Mouse (Mus musculus): Measurements from ENCODE around the gene Vezf1. TPM values are rescaled to one million over a fixed set of nuclear protein-coding genes. Genes with fewer than 3 reads are reported as not detected.

Vezf1 gene
- total and polyA plus RNA-seq, 3 experiments = 15.8 to 78.3 (median 60.2) TPM

- ATAC-seq (ENCODE audit: extremely low read depth, insufficient number of reproducible peaks, low FRiP score, poor library complexity, severe bottlenecking) (no peak), DNase-seq (ENCODE audit: low spot score) (no peak)
- TF ChIP-seq POLR2AphosphoS5 (IDR thresholded peaks at IDR 0.05; ENCODE audit: insufficient replicate concordance, low read depth, low read length) (no peak), TAL1 (conservative IDR thresholded peaks at IDR 0.05; ENCODE audit: low read depth, low read length) (no peak), CTCF (IDR thresholded peaks at IDR 0.05; ENCODE audit: low read depth, low read length) (no peak), GATA1 (IDR thresholded peaks at IDR 0.05; ENCODE audit: borderline replicate concordance, low read length) (no peak), GATA2 (IDR thresholded peaks at IDR 0.05; ENCODE audit: borderline replicate concordance, low read depth, low read length) (no peak)
- H3K4me1 ChIP-seq (ENCODE audit: insufficient read depth, low read depth, low read length) = peaks cover 57% of the 10 kb centered on the region
- no peaks in the 10 kb centered on the region for H3K9me3 ChIP-seq (replicated peaks)
- peak overlapping the region; percentile 72 for H3K4me3 ChIP-seq (ENCODE audit: low read depth, low read length)
- peaks cover 4% of the 10 kb centered on the region for H3K36me3 ChIP-seq (replicated peaks)
- H3K27me3 ChIP-seq (ENCODE audit: insufficient read depth, low read length) = peaks cover 93% of the 10 kb centered on the region
Observed at GRCm38 (mm10) chr11:88099599-88100023, 31.5 kb downstream of the Vezf1 start.

DNA sequence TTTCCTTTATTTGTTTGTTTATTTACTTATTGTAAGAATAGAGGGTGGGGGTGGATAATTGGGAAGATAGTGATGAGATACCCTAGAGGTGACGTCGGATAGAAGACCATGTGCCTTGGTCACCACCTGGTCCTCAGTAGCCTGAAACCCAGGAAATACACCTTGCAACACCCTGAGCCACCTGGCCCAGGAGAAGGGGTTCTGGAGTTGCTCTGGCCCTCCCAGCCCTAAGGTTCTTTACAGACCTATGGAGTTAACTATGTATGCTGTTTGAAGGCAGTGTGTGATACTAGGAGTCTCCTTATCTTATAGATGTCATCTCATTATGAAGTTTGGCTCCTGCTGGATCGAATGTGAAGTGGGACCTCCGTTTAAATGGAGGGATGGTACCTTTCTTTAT, 32.1 kb downstream of the Vezf1 start:
- ATAC-seq (ENCODE audit: extremely low read depth, insufficient number of reproducible peaks, low FRiP score, poor library complexity, severe bottlenecking) = no peak
- Histone ChIP-seq H3K4me3 (ENCODE audit: low read depth, low read length) (no peak overlapping the region; the same call in 1 of the 2 replicates), H3K4me1 (ENCODE audit: insufficient read depth, low read depth, low read length) (peaks cover 59% of the 10 kb centered on the region), H3K27me3 (ENCODE audit: insufficient read depth, low read length) (peaks cover 89% of the 10 kb centered on the region), H3K36me3 (replicated peaks) (peaks cover 4% of the 10 kb centered on the region), H3K9me3 (replicated peaks) (no peaks in the 10 kb centered on the region)
- TF ChIP-seq GATA1 (IDR thresholded peaks at IDR 0.05; ENCODE audit: borderline replicate concordance, low read length) = no peak
- no peak for TF ChIP-seq GATA2 (IDR thresholded peaks at IDR 0.05; ENCODE audit: borderline replicate concordance, low read depth, low read length)
- no peak for TF ChIP-seq CTCF (IDR thresholded peaks at IDR 0.05; ENCODE audit: low read depth, low read length)
- TF ChIP-seq POLR2AphosphoS5 (IDR thresholded peaks at IDR 0.05; ENCODE audit: insufficient replicate concordance, low read depth, low read length) = no peak
- TF ChIP-seq TAL1 (conservative IDR thresholded peaks at IDR 0.05; ENCODE audit: low read depth, low read length) = no peak
- DNase-seq (ENCODE audit: low spot score) = no peak

GRCm38 (mm10) chr11:88103214-88103941, 35.3 kb downstream of the Vezf1 start:
- TF ChIP-seq TAL1 (conservative IDR thresholded peaks at IDR 0.05; ENCODE audit: low read depth, low read length) (no peak), POLR2AphosphoS5 (IDR thresholded peaks at IDR 0.05; ENCODE audit: insufficient replicate concordance, low read depth, low read length) (no peak), GATA2 (IDR thresholded peaks at IDR 0.05; ENCODE audit: borderline replicate concordance, low read depth, low read length) (no peak), GATA1 (IDR thresholded peaks at IDR 0.05; ENCODE audit: borderline replicate concordance, low read length) (no peak), CTCF (IDR thresholded peaks at IDR 0.05; ENCODE audit: low read depth, low read length) (no peak)
- ATAC-seq (ENCODE audit: extremely low read depth, insufficient number of reproducible peaks, low FRiP score, poor library complexity, severe bottlenecking) (peak; percentile 35; the same call in 1 of the 2 replicates), DNase-seq (ENCODE audit: low spot score) (no peak)
- Histone ChIP-seq H3K4me1 (ENCODE audit: insufficient read depth, low read depth, low read length) (peaks cover 57% of the 10 kb centered on the region), H3K27me3 (ENCODE audit: insufficient read depth, low read length) (peaks cover 82% of the 10 kb centered on the region), H3K36me3 (replicated peaks) (peaks cover 4% of the 10 kb centered on the region), H3K9me3 (replicated peaks) (no peaks in the 10 kb centered on the region), H3K4me3 (ENCODE audit: low read depth, low read length) (no peak overlapping the region)

DNA sequence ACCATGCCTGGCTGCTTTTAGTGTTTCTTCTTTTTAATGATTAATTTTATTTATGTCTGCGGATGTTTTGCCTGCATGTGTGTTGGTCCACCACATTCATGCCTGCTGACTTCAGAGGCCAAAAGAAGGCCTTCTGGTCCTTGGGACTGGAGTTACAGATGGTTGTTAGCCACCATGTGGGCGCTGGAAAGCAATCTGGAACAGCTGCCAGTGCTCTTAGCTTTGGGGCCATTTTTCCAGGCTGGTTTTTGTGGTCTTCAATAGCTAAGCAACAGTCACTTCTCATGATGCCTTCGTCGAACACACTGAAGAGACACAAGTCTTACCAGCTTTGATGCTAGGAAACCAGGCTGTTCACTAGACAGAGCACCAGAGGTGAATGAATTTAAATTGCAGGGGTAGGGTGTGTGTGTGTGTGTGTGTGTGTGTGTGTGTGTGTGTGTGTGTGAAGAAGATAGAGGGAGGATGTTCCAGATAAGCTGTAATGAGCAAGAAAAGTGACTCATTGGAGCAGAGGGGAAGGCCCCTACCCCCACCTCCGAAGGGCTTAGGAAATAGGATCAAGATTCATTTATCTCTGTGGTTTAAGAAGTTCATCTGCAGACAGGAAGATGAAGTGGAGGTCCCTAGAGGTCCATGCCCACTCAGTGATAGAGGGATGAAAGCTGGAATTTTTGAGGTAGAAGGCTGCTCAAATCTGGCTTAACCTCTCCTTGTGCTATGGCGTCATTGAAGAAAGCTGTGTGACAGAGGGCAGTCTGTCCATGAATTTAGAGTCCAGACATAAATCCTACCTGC, 37.6 kb downstream of the Vezf1 start:
- H3K4me3 ChIP-seq (ENCODE audit: low read depth, low read length) = no peak overlapping the region
- ATAC-seq (ENCODE audit: extremely low read depth, insufficient number of reproducible peaks, low FRiP score, poor library complexity, severe bottlenecking) (peak; percentile 40; the same call in 1 of the 2 replicates), DNase-seq (ENCODE audit: low spot score) (no peak)
- H3K27me3 ChIP-seq (ENCODE audit: insufficient read depth, low read length) = peaks cover 73% of the 10 kb centered on the region
- peaks cover 6% of the 10 kb centered on the region for H3K36me3 ChIP-seq (replicated peaks)
- TF ChIP-seq TAL1 (conservative IDR thresholded peaks at IDR 0.05; ENCODE audit: low read depth, low read length) (no peak), GATA1 (IDR thresholded peaks at IDR 0.05; ENCODE audit: borderline replicate concordance, low read length) (no peak), GATA2 (IDR thresholded peaks at IDR 0.05; ENCODE audit: borderline replicate concordance, low read depth, low read length) (no peak), CTCF (IDR thresholded peaks at IDR 0.05; ENCODE audit: low read depth, low read length) (no peak), POLR2AphosphoS5 (IDR thresholded peaks at IDR 0.05; ENCODE audit: insufficient replicate concordance, low read depth, low read length) (no peak)
- peaks cover 41% of the 10 kb centered on the region for H3K4me1 ChIP-seq (ENCODE audit: insufficient read depth, low read depth, low read length)
- no peaks in the 10 kb centered on the region for H3K9me3 ChIP-seq (replicated peaks)

DNA sequence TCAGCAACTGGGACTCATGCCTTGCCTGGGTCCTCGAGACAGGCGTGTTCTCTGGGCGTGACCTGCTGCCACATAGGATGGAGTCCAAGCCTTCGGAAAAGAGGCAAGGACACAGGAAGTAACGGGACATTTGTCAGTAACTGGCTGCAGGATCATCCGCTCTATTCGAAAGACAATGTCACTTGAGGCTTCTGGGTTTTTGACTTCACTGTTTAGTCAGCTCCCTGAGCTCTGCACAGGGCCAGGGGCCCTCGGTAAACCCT, 38.1 kb downstream of the Vezf1 start:
- ATAC-seq (ENCODE audit: extremely low read depth, insufficient number of reproducible peaks, low FRiP score, poor library complexity, severe bottlenecking) (no peak), DNase-seq (ENCODE audit: low spot score) (no peak)
- H3K36me3 ChIP-seq (replicated peaks) = peaks cover 6% of the 10 kb centered on the region
- H3K27me3 ChIP-seq (ENCODE audit: insufficient read depth, low read length) = peaks cover 72% of the 10 kb centered on the region
- no peak overlapping the region for H3K4me3 ChIP-seq (ENCODE audit: low read depth, low read length)
- H3K9me3 ChIP-seq (replicated peaks) = no peaks in the 10 kb centered on the region
- H3K4me1 ChIP-seq (ENCODE audit: insufficient read depth, low read depth, low read length) = peaks cover 41% of the 10 kb centered on the region
- TF ChIP-seq CTCF (IDR thresholded peaks at IDR 0.05; ENCODE audit: low read depth, low read length) (no peak), GATA2 (IDR thresholded peaks at IDR 0.05; ENCODE audit: borderline replicate concordance, low read depth, low read length) (no peak), POLR2AphosphoS5 (IDR thresholded peaks at IDR 0.05; ENCODE audit: insufficient replicate concordance, low read depth, low read length) (no peak), TAL1 (conservative IDR thresholded peaks at IDR 0.05; ENCODE audit: low read depth, low read length) (no peak), GATA1 (IDR thresholded peaks at IDR 0.05; ENCODE audit: borderline replicate concordance, low read length) (no peak)

DNA sequence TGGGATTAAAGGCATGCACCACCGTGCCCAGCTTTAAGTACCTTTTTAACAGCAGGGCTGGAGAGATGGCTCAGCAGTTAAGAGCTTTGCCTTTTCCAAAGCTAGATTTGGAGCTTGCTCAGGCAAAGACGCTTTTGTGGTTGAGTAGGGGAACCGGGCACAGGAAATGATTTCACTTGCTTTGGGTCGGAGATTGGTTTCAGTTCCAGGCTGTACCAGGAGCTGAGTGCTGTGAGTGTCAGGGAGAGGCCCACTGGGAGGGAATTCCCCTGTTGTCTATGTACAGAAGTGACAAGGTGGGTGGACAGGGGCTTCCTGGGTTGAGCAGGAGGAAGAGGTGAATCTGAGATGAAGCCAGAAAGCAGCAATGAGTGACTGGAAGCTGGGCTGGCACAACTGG, 39.3 kb downstream of the Vezf1 start:
- Histone ChIP-seq H3K36me3 (replicated peaks) (peaks cover 2% of the 10 kb centered on the region), H3K4me1 (ENCODE audit: insufficient read depth, low read depth, low read length) (peaks cover 38% of the 10 kb centered on the region), H3K9me3 (replicated peaks) (no peaks in the 10 kb centered on the region), H3K27me3 (ENCODE audit: insufficient read depth, low read length) (peaks cover 73% of the 10 kb centered on the region), H3K4me3 (ENCODE audit: low read depth, low read length) (no peak overlapping the region)
- ATAC-seq (ENCODE audit: extremely low read depth, insufficient number of reproducible peaks, low FRiP score, poor library complexity, severe bottlenecking) (no peak), DNase-seq (ENCODE audit: low spot score) (no peak)
- no peak for TF ChIP-seq TAL1 (conservative IDR thresholded peaks at IDR 0.05; ENCODE audit: low read depth, low read length)
- no peak for TF ChIP-seq GATA2 (IDR thresholded peaks at IDR 0.05; ENCODE audit: borderline replicate concordance, low read depth, low read length)
- no peak for TF ChIP-seq CTCF (IDR thresholded peaks at IDR 0.05; ENCODE audit: low read depth, low read length)
- TF ChIP-seq GATA1 (IDR thresholded peaks at IDR 0.05; ENCODE audit: borderline replicate concordance, low read length) = no peak
- no peak for TF ChIP-seq POLR2AphosphoS5 (IDR thresholded peaks at IDR 0.05; ENCODE audit: insufficient replicate concordance, low read depth, low read length)
